Mouse (Mus musculus) retina, postnatal 7 days (tissue): Measurements from ENCODE around the gene Kcnk2.
"Not testable (repeated sequence)": the region's sequence is repeated elsewhere in the genome, so short reads cannot be mapped to it uniquely, and the experiment has no call there.

Experiments used
- DNase-seq: peaks from one replicate; pipeline ENCODE4 v3.0.0-alpha.2; 2012; ENCODE audit warnings: low read depth, low spot score

Kcnk2 gene

DNA sequence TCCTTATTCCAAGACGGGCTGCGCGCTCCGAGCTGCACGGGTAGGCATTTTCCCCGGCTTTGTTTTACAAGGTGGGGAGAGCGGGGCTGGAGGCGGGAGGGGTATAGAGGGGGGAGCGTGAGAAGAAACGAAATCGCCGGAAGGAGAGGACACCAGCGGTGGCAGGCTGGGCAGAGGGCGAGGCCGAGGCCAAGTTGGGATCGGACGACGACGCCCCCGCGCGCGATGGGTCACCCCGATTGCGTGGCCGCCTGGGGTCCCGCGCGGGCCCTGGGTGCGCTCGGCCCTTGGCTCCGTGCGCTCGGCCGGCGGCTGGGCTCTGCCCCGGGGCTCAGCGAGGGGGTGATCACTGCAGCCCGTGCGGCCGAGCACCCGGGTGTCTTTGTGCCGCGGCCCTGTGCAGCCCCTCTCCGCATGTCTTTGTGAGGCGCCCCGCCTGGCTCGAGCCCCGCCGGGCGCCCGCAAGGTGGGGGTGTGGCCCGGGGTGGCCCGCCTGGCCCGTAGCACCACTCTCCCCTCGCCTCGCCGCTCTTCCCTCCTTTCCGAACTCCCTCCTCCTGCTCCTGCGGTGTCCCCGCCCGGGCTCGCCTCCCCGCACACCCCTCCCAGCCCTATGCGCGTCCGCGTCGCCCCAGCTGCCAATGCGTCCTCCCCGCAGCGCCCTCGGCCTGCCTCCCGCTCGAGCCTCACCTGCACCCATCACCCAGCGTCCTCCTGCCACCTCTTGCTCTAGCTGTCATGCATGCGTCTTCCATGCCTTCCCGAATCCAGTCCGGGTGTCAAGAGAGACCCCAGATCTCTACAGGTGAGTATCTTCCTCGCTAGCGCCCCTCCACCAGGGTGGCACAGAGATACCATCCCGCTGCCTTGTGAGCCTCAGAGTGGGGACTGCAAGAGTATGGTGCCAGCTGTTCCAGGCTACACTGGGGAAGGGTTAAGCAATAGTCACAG is 58.5 kb downstream of the Kcnk2 start:
- DNase-seq, result no peak

- no peak for DNase-seq
These were observed 59.5 kb downstream of the Kcnk2 start for GRCm38 (mm10) chr1:189342416-189343104.

DNA sequence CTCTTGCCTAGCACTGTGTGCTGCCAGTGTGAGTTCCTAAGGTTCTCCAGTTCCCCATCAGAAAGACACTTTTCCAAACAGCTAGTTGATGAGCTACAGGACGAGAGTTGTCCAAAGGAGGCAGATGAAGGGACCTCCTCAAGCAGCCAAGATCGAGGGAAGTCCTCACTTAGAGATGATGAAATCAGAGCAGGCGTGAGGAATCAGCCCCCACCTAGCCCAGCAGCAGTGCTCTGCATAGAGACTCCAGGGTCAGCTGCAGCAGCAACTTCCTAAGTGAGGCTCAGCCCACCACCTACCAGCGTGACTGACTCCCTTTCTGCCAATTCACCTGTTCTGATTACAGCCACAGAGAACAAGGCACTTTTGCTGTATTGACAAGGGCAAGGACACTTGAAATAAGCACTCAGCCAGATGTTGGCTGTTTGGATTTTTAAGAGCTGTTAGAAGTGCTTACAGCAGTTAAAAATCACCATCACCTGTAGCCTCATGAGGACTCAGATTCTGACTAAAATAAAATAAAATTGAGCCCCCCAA is 60.6 kb downstream of the Kcnk2 start:
- DNase-seq, result no peak

DNA sequence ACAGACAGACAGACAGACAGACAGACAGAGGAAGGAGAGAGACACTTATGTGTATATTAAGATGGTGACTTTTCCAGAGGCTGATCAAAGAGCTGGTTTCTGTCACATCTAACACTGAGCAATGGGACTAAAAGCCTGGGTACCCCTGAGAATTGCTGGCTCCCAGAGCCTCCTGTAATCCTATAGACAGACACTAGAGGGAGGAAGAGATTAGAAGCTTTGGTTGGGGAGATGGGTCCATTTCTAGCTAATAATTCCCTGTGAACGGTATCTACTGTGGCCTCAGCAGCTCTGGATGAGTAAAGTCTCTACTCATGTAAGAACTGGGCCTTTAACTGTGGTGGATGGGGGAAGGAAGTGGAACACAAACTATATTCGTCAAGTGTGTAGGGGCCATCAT is 86.2 kb downstream of the Kcnk2 start:
- DNase-seq, result no peak

DNA sequence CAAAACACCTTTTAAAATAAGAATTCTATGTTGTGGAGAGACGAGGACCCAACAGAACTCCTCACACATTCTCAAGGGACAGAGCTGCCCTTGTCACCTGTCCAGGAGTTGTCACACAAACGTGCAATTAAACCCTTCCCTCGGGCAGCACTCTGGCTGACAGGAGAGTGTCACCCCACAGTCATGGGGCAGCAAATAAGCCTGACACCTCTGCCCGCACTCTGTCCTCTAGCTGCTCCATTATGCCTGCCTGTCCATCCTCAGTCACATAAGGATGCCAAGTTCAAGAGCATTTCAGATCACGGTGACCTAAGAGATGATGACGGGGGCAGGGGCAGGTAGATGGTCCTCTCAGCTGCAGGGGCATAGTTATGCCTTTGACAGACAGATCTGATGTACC is 87.6 kb downstream of the Kcnk2 start:
- no peak for DNase-seq

DNA sequence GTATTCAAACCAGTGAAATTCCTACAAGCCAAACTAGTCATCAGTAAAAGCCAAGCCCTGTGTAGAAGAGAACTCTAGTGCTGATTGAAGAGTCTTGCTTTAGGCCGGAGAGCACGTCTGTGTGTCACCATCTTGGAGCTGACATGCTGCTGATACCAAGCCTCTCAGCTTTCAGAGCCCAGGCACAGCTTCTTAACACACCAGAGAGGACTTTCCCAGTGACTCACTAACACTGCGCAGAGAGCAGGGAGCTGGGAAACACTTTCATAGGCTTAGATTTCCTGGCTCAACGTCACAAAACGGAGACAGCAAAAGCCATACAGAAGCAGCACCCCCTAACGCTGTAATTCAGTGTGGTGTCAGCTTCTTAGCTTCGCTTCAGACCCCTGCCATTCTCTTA is 88.3 kb downstream of the Kcnk2 start:
- DNase-seq, result no peak

GRCm38 (mm10) chr1:189310145-189310544 is 91.9 kb downstream of the Kcnk2 start:
- no peak for DNase-seq

DNA sequence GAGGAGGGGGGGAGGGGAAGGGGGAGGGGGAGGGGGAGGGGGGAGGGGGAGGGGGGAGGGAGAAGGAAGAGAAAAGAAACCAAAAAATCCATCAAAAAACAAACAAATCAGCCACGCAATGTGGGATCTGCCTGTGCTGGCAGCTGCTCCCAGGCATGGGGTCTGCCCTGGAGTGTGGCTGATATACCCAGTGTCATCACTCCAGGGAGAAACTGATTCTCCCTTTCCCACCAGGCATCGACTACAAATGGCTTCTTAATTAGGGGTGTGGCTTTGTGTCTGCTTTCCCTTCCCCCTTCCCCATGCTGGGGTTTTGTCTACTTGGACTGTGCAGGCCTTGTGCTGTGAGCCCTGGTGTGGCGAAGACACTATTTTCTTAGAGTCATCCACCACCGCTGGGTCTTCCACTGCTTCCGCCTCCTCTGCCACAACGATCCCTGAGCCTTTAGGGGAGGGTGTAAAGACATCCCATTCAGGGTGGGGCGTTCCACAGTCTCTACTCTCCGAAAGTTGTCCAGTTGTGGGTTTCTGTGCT is 97.0 kb downstream of the Kcnk2 start:
- no peak for DNase-seq

DNA sequence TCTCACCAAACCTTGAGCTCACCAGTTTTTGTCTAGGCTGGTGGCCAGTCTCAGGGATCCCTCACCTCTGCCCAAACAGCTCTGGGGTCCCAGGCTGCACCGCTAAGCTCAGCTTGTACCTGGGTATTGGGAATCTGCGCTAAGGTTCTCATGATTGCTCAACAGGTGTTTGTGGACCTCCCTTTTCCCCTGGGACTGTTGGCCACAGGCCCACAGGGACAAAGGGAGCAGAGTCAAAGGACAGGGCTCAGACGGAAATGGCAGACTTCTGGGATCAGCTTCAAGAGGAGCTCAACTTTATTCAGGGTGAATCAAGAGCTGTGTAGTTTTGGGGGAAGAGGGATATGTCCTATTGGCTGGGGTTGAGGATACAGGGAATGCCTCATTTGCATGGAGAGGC is 99.1 kb downstream of the Kcnk2 start:
- no peak for DNase-seq

DNA sequence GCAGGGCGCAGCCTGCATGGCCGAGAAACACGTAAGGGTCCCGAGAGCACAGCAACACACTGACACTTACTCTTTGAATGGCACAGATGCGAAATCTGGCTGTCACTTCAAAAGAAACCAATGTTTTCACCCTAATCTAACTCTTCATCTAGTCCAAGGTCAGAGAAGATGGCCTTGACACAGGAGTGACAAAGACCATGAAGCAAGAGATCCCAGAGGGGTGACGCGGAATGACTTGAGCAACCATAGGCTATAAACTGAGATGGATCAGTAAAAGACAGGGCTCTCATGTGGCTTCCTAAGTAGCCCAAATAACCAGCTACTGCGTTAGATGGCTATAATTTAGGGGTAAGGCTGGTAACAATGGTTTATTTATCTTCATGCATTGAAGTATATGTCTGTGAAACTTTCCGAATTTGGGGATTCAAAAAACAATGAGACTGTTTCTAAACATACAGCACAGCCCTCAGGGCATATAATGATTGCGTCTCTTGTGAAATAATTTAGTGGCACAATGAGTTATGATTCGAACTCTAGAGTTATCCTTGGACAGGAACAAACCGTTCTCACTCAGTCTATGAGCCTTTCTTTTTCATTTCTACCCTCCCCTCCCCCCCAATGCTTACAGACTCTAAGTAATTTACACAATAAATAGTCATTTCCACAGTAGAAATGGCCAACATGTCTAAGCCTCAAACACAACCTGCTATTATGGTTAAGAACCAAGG is 108.2 kb downstream of the Kcnk2 start:
- DNase-seq, result no peak

- DNase-seq, result no peak
These were observed 111.2 kb downstream of the Kcnk2 start for GRCm38 (mm10) chr1:189290885-189291284.

GRCm38 (mm10) chr1:189288948-189289347 is 113.1 kb downstream of the Kcnk2 start:
- no peak for DNase-seq

DNA sequence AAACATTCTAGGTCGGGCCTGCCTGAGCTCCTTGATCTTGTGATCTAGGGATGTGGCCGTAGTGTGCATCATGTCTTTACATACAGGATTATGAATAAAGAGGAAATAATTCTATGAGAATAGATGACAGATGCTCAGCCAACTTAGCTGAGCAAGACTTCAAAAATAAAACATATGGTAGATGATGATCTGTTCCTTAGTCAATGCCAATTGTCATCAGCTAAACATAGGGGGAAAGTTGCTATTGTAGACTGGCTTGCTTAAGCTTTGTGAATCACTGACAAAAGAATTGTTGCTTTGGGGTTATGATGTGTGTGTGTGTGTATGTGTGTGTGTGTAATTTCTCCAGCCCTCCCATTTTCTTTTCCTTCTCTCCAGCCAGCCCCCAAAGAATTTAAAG is 129.8 kb downstream of the Kcnk2 start:
- no peak for DNase-seq

GRCm38 (mm10) chr1:189253631-189254030 is 148.4 kb downstream of the Kcnk2 start:
- no peak for DNase-seq

DNA sequence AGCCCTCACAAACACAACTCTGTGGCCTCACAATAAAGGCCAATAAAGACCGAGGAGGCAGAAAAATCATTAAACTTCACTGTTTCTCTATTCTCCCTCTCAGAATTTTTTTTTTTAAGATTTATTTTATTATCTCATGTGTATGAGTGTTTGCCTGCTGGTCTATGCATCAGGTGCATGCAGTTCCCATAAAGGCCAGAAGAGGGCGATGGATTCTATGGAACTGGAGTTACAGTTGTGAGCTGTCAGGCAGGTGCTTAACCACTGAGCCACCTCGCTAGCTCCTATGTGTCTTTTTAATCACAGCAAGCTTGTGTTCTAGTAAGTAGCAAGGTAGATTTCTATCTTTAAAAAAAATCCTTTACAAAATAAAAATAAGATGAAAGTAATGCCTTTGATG is 148.9 kb downstream of the Kcnk2 start:
- no peak for DNase-seq

DNA sequence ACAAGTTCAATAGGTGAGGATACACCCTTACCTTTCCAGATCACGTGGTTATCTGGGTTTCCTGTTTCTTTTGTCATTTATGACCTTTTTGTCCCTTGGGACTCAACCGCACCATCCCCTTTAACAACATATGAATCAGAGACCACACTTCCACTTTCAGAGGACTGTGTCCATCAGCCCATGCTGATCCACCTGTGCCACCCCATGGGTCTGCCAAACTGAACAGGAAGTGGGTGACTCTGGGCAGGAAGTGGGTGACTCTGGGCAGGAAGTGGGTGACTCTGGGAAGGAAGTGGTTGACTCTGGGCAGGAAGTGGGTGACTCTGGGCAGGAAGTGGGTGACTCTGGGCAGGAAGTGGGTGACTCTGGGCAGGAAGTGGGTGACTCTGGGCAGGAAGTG is 158.9 kb downstream of the Kcnk2 start:
- DNase-seq, result not testable (repeated sequence)

- no peak for DNase-seq
These were observed 166.8 kb downstream of the Kcnk2 start for GRCm38 (mm10) chr1:189235261-189235660.

DNA sequence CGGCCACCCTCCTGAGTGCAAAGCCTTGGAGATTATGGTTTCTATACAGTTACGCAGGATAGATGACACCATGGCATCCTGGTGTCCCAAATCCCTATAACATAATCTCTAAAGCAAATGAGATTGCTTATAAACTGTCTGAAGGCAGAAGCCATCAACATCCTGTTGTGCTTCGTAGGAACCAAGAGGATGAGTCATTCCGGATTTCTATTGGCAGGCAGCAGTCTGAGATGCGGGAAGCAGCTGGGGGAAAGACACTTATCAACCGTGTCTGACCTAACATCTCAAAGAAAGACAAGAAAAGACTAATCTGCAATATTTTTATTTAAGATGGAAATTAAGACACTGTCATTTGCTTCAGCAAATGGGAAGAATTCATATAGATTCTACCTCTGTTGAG is 169.2 kb downstream of the Kcnk2 start:
- DNase-seq, result no peak

DNA sequence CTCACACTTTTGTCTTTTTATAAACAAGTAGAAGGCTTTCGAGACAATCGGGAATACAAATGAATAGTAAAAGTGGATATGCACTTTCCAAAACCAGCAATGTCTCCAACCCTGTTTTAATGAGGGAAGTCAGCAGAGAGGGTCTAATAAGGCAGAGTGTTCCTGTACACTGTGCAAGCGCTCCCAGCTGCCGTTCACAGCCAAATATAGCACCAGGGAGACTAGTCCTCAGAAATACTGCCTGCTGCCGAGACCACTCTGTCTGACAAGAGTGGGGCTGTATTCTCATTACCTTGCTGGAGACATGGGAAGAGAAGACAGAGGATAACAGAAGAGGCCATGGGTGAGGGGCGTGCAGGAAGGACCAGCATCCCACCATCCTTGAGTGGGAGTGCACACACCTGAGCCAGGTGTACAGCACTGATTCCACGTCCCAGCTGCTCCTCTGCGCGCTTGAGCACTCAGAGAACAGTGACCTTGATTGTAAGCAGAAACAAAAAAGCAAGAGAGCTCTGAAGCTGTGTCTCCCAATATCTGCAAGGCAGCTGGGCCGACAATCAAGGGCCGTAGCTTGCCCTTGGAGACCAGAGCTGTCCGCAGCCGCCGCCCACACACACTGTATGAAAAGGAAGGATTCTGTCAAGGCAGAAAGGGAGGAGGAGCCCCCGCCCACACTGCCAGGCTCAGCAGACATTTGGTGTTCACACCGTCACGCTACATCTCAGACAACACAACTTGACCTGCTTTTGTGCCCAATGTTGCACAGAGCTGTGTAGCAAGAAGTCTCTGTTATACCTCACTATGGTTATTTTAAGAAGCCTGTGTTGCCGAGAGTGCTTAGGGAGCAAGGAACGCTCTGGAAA is 173.6 kb downstream of the Kcnk2 start:
- DNase-seq, result no peak

- no peak for DNase-seq
These were observed 174.6 kb downstream of the Kcnk2 start for GRCm38 (mm10) chr1:189227479-189227878.

DNA sequence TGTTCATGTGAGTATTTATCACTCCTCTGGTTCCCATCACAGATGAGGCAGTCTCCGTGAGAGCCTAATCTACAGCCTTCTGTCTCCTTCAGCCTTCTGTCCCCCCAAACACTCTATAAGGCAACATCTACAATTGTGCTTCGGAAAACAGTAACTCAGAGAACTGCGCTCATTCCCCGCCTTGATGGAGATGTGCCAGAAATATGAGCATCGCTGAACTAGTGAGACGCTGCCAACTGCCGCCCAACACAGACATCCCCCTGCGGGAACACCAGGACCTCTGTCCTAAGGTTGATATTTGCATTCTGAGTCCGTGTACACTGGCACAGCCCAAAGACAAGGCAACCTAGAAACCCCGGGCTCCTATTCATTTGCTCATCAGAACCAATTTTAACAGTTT is 183.0 kb downstream of the Kcnk2 start:
- DNase-seq, result no peak
